Mouse (Mus musculus) hematopoietic stem cell, adult 5-6 weeks (primary cell): Measurements from ENCODE around the gene 4930590J08Rik. TPM values are rescaled to one million over a fixed set of nuclear protein-coding genes. Genes with fewer than 3 reads are reported as not detected.

Experiments used
- total RNA-seq: library from RNA; stranded (forward); fragments of 172-1452, 232-1000 nt; gene quantifications from 2 replicates; pipeline ENCODE4 v1.2.3, GENCODE M21; 2017

The 4930590J08Rik gene
- total RNA-seq, 1 experiment from 2014 or later, result 0.74 TPM

Other genes starting within 250 kb of the 4930590J08Rik start
- 36.7 and 47.7 TPM in 2 replicates for gene Slc6a6, start 218.8 kb upstream of the 4930590J08Rik start, total RNA-seq
- not detected in 2 replicates for gene Grip2, start 75.6 kb upstream of the 4930590J08Rik start, total RNA-seq
- 71.7 and 104 TPM in 2 replicates for gene Ccdc174, start 24.8 kb upstream of the 4930590J08Rik start, total RNA-seq
- gene Fgd5, start 76.1 kb downstream of the 4930590J08Rik start, total RNA-seq, result 5.6 and 7.3 TPM in 2 replicates
- gene Nr2c2, start 188.6 kb downstream of the 4930590J08Rik start, total RNA-seq, result 68.7 and 81.9 TPM in 2 replicates